Mouse (Mus musculus) erythroblast, embryonic 14.5 days (primary cell): Measurements from ENCODE around the gene 2010111I01Rik. TPM values are rescaled to one million over a fixed set of nuclear protein-coding genes. Genes with fewer than 3 reads are reported as not detected.

ENCODE experiments used
- H3K27me3 ChIP-seq: 2 replicates; pipeline ENCODE4 v1.6.1; 2012; ENCODE audit warnings: inconsistent platforms; ENCODE audit not compliant: control insufficient read depth
- H3K36me3 ChIP-seq: 2 replicates; pipeline ENCODE4 v1.6.1; 2012; ENCODE audit warnings: mild to moderate bottlenecking, inconsistent platforms; ENCODE audit not compliant: control insufficient read depth
- H3K4me1 ChIP-seq: 2 replicates; pipeline ENCODE4 v1.6.1; 2012; ENCODE audit warnings: inconsistent platforms; ENCODE audit not compliant: control insufficient read depth
- H3K4me3 ChIP-seq: replicated peaks from 2 replicates; pipeline ENCODE3; 2012; ENCODE audit warnings: moderate library complexity, mild to moderate bottlenecking, inconsistent platforms
- H3K9me3 ChIP-seq: 2 replicates; pipeline ENCODE4 v1.6.1; 2012; ENCODE audit warnings: low read length, inconsistent platforms, mixed read lengths; ENCODE audit not compliant: control insufficient read depth
- GATA1 ChIP-seq: IDR thresholded peaks from 2 replicates; pipeline ENCODE4 v1.6.1; 2012; ENCODE audit warnings: low read length, inconsistent platforms, mixed read lengths
- TAL1 ChIP-seq: IDR thresholded peaks from 3 replicates; pipeline ENCODE4 v1.6.1; 2012; ENCODE audit warnings: low read length, inconsistent platforms, mixed read lengths
- polyA plus RNA-seq: library from polyadenylated mRNA; stranded (reverse); fragments of >175 nt; gene quantifications from 2 replicates; pipeline ENCODE4 v1.2.3, GENCODE M21; 2012

The 2010111I01Rik gene
- polyA plus RNA-seq, 1 experiment, result 2.2 TPM

- no peaks in the 10 kb centered on the region for H3K9me3 ChIP-seq
- no peaks in the 10 kb centered on the region for H3K36me3 ChIP-seq
- no peaks in the 10 kb centered on the region for H3K27me3 ChIP-seq
- H3K4me3 ChIP-seq, result peak overlapping the region; percentile 9
- peaks cover 14% of the 10 kb centered on the region for H3K4me1 ChIP-seq
- TF ChIP-seq GATA1, result no peak
- no peak for TF ChIP-seq TAL1
Observed at GRCm38 (mm10) chr13:63272017-63272601, 307.4 kb downstream of the 2010111I01Rik start.

DNA sequence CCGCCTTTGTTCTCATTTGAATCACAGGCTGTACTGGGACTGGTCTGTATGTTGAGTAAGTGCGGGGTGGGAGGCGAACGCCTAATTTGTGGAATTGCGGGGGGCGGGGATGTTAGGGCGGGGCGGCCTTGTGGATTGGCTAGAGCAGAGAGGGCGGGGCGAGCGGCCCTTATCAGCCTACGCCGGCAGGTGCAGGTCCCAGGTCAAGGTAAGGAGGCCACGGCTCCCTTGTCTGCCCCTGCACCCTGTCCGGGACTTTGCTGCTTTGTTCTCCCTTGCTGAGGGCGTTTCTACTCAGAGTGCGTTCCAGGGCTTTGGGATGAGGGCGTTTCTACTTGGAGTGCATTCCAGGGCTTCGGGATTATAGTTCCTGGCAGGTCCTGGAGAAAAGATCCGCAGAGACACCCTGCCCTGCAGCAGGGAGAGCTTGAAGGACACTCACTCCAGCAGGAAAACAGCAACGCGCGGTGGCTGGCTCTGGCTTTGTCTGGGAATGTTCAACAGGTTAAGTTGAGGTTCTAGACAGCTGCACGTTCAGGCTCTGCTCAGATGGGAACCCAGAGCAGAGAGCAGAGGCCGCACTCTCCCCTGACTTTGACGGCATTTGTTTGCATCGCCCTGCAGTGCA is 308.0 kb downstream of the 2010111I01Rik start:
- no peak for TF ChIP-seq TAL1
- H3K9me3 ChIP-seq, result no peaks in the 10 kb centered on the region
- no peaks in the 10 kb centered on the region for H3K27me3 ChIP-seq
- peak overlapping the region; percentile 15 for H3K4me3 ChIP-seq
- H3K4me1 ChIP-seq, result peaks cover 14% of the 10 kb centered on the region
- H3K36me3 ChIP-seq, result no peaks in the 10 kb centered on the region

- H3K4me3 ChIP-seq, result no peak overlapping the region
- TF ChIP-seq TAL1, result no peak
- no peak for TF ChIP-seq GATA1
Observed at GRCm38 (mm10) chr13:63273859-63274258, 309.2 kb downstream of the 2010111I01Rik start.

GRCm38 (mm10) chr13:63274488-63275166 is 309.9 kb downstream of the 2010111I01Rik start:
- TF ChIP-seq GATA1 (no peak), TAL1 (no peak)
- Histone ChIP-seq H3K4me3 (no peak overlapping the region), H3K9me3 (no peaks in the 10 kb centered on the region), H3K27me3 (no peaks in the 10 kb centered on the region), H3K4me1 (peaks cover 14% of the 10 kb centered on the region), H3K36me3 (no peaks in the 10 kb centered on the region)

More at GRCm38 (mm10) chr13:63273859-63274258, 309.2 kb downstream of the 2010111I01Rik start:
- Histone ChIP-seq H3K27me3 (no peaks in the 10 kb centered on the region), H3K36me3 (no peaks in the 10 kb centered on the region), H3K9me3 (no peaks in the 10 kb centered on the region), H3K4me1 (peaks cover 14% of the 10 kb centered on the region)

DNA sequence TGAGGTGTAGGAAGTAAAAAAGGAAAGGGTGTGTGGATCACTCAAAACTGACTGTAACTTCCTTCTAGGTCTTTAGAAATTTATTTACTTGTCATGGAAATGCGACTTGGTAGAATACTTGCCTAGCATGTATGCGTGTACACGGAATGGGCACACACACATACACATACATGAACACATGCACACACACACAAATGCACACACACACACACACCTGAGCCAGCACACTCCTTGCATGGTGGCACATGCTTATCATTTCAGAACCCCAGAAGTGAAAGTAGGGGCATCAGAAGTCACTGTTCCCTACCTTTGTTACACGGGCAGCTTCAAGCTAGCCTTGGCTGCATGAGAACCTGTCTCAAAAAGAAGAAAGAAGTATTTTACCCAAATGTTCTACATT is 311.7 kb downstream of the 2010111I01Rik start:
- no peaks in the 10 kb centered on the region for H3K9me3 ChIP-seq
- H3K4me1 ChIP-seq, result peaks cover 13% of the 10 kb centered on the region
- no peak for TF ChIP-seq TAL1
- TF ChIP-seq GATA1, result no peak
- H3K27me3 ChIP-seq, result no peaks in the 10 kb centered on the region
- no peaks in the 10 kb centered on the region for H3K36me3 ChIP-seq
- no peak overlapping the region for H3K4me3 ChIP-seq

DNA sequence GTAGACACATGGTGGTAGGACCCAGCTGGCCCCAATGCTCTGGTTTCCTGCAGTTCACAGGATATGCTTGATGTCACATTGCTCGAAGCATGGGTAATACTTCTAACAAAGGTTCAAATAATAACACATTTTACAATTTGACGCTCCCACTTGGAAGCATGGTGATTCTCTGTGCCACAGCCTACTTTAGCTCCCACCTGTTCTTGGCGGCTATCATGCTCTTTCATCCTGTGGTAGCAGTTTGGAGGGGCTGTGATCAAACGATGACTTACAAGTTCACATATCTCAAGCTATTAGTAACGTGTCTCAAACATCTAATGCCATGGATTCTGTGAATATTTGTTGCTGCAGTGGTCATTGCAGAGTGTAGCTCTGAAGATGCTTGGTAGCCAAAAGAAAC is 312.6 kb downstream of the 2010111I01Rik start:
- H3K4me1 ChIP-seq, result peaks cover 8% of the 10 kb centered on the region
- no peaks in the 10 kb centered on the region for H3K9me3 ChIP-seq
- TF ChIP-seq GATA1 (no peak), TAL1 (no peak)

GRCm38 (mm10) chr13:63278141-63278631 is 313.5 kb downstream of the 2010111I01Rik start:
- TF ChIP-seq TAL1 (no peak), GATA1 (no peak)
- no peaks in the 10 kb centered on the region for H3K27me3 ChIP-seq
- peaks cover 8% of the 10 kb centered on the region for H3K36me3 ChIP-seq
- H3K4me1 ChIP-seq, result no peaks in the 10 kb centered on the region; the same call in 1 of the 2 replicates
- no peak overlapping the region for H3K4me3 ChIP-seq
- no peaks in the 10 kb centered on the region for H3K9me3 ChIP-seq

More for the DNA sequence above, 312.6 kb downstream of the 2010111I01Rik start:
- Histone ChIP-seq H3K36me3 (peaks cover 5% of the 10 kb centered on the region), H3K4me3 (no peak overlapping the region), H3K27me3 (no peaks in the 10 kb centered on the region)

GRCm38 (mm10) chr13:63278796-63279475 is 314.2 kb downstream of the 2010111I01Rik start:
- Histone ChIP-seq H3K4me1 (no peaks in the 10 kb centered on the region; the same call in 1 of the 2 replicates), H3K9me3 (no peaks in the 10 kb centered on the region), H3K36me3 (peaks cover 13% of the 10 kb centered on the region), H3K4me3 (no peak overlapping the region), H3K27me3 (no peaks in the 10 kb centered on the region)
- TF ChIP-seq TAL1 (no peak), GATA1 (no peak)
